ENCODE assay signal across 15 mouse cellular contexts in the genomic region with DNA sequence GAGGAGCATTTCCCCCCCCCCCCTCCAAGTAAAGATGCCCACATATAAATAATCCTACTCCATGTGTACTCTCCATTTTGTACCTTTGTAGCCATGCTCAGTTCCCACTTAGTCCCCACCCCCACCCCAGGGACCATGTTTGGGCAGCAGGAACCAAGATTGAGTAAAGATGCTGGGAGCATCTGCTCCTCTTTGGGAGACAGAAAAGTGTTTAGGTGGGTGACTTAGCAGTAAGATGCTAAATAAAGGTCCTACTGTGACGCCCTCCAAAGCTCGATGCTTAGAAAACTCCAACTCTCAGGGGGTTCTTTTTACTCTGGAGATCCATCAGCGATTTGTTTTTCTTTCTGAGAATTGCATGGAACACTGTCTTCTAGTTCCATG.
DNase-seq lines count a peak whose midpoint lies in the region; ATAC-seq and TF ChIP-seq lines count a peak whose summit lies in the region.
"Had no signal": no experiment of that assay in that cellular context is flagged by ENCODE, and none has a peak within 500 bp of the region (broad histone marks: within the 10 kb centered on the region; RNA-seq: fewer than 3 reads in every experiment).

No protein-coding gene starts in this region.

- peak overlapping the region; percentile 62 for H3K4me2 ChIP-seq in heart, postnatal 0 days (ENCODE audit: low read depth, low read length)
- H3K4me2 ChIP-seq: forebrain, embryonic 12.5 days; hindbrain, embryonic 12.5 days; kidney, embryonic 15.5 days; limb, embryonic 15.5 days; midbrain, embryonic 13.5 days; neural tube, embryonic 12.5 days had no signal

- H3K27ac ChIP-seq in heart, embryonic 10.5 days, result peak overlapping the region; percentile 69; the same call in 1 of the 2 replicates
- peak overlapping the region; percentile 94 for H3K27ac ChIP-seq in heart, postnatal 0 days (ENCODE audit: low read depth)
- H3K27ac ChIP-seq: forebrain, embryonic 12.5 days; hindbrain, embryonic 12.5 days; kidney, embryonic 15.5 days; limb, embryonic 15.5 days; midbrain, embryonic 13.5 days; neural tube, embryonic 12.5 days; stomach, embryonic 15.5 days had no signal

- H3K9ac ChIP-seq in heart, postnatal 0 days (replicated peaks; ENCODE audit: low read depth, low read length), result no peak overlapping the region
- H3K9ac ChIP-seq: forebrain, embryonic 12.5 days; hindbrain, embryonic 12.5 days; kidney, embryonic 15.5 days; limb, embryonic 15.5 days; midbrain, embryonic 13.5 days; neural tube, embryonic 12.5 days; stomach, embryonic 15.5 days had no signal

- no peak; the same call in 1 of the 2 replicates for ATAC-seq in heart, postnatal 0 days (ENCODE audit: insufficient read depth, low read depth)
- 0 out of 2 replicates have a peak, but pooled peaks have one; percentile 0 for ATAC-seq in megakaryocyte progenitor cell, adult 5-6 weeks (replicated peaks; ENCODE audit: poor library complexity)
- ATAC-seq: midbrain, embryonic 13.5 days had no signal

- peak overlapping the region; percentile 8; the same call in 1 of the 2 replicates for H3K4me3 ChIP-seq in heart, embryonic 10.5 days
- H3K4me3 ChIP-seq in heart, postnatal 0 days (ENCODE audit: low read depth, low read length), result 0 out of 2 replicates have a peak overlapping the region, but pooled peaks have one; percentile 26
- H3K4me3 ChIP-seq: forebrain, embryonic 12.5 days; hindbrain, embryonic 12.5 days; kidney, embryonic 15.5 days; limb, embryonic 15.5 days; midbrain, embryonic 13.5 days; neural tube, embryonic 12.5 days; stomach, embryonic 15.5 days had no signal

- no peaks in the 10 kb centered on the region for H3K9me3 ChIP-seq in heart, embryonic 10.5 days
- no peaks in the 10 kb centered on the region for H3K9me3 ChIP-seq in heart, postnatal 0 days (replicated peaks; ENCODE audit: control insufficient read depth, low read length)
- H3K9me3 ChIP-seq: forebrain, embryonic 12.5 days; hindbrain, embryonic 12.5 days; kidney, embryonic 15.5 days; limb, embryonic 15.5 days; midbrain, embryonic 13.5 days; neural tube, embryonic 12.5 days; stomach, embryonic 15.5 days had no signal

- no peak for DNase-seq in heart, embryonic 10.5 days (ENCODE audit: low spot score)
- no peak for DNase-seq in heart, postnatal 10 days
- DNase-seq in heart, postnatal 0 days (ENCODE audit: low spot score), result no peak
- DNase-seq in heart, postnatal 25 days (ENCODE audit: low spot score), result no peak
- DNase-seq in brain, adult 2 months (ENCODE audit: low read depth, low spot score), result peak; percentile 88
- DNase-seq in embryo, embryonic 10.5 days (ENCODE audit: low spot score), result no peak
- DNase-seq: kidney, postnatal 4 days had no signal

- intact Hi-C loops in heart, postnatal 10 days (cut with DNase I), result loop anchor here (5.0 kb wide), 1 partner anchor 71 kb away; no protein-coding TSS in a partner anchor
- intact Hi-C loops in heart, postnatal 25 days (cut with DNase I), result no loop called here

- H3K27me3 ChIP-seq in heart, embryonic 10.5 days (ENCODE audit: insufficient read depth, poor library complexity, severe bottlenecking), result no peaks in the 10 kb centered on the region
- H3K27me3 ChIP-seq in heart, postnatal 0 days (ENCODE audit: control insufficient read depth, insufficient read depth, low read length), result no peaks in the 10 kb centered on the region
- H3K27me3 ChIP-seq: forebrain, embryonic 12.5 days; hindbrain, embryonic 12.5 days; kidney, embryonic 15.5 days; limb, embryonic 15.5 days; midbrain, embryonic 13.5 days; neural tube, embryonic 12.5 days; stomach, embryonic 15.5 days had no signal

- WGBS in heart, embryonic 10.5 days, result 86% methylated on average over 3 of the region's 3 CpGs
- 81% methylated on average over 3 of the region's 3 CpGs for WGBS in heart, postnatal 0 days

- no peak for TF ChIP-seq EP300 in heart, postnatal 0 days (IDR thresholded peaks at IDR 0.05; ENCODE audit: low read depth)

- no peaks in the 10 kb centered on the region for H3K36me3 ChIP-seq in heart, embryonic 10.5 days
- H3K36me3 ChIP-seq in heart, postnatal 0 days (replicated peaks; ENCODE audit: control insufficient read depth, insufficient read depth, low read length), result no peaks in the 10 kb centered on the region
- H3K36me3 ChIP-seq: forebrain, embryonic 12.5 days; hindbrain, embryonic 12.5 days; kidney, embryonic 15.5 days; limb, embryonic 15.5 days; midbrain, embryonic 13.5 days; neural tube, embryonic 12.5 days; stomach, embryonic 15.5 days had no signal

- no peak for TF ChIP-seq CTCF in heart, postnatal 0 days (IDR thresholded peaks at IDR 0.05; ENCODE audit: low read depth)

- H3K4me1 ChIP-seq in heart, embryonic 10.5 days, result peaks cover 46% of the 10 kb centered on the region
- peaks cover 57% of the 10 kb centered on the region for H3K4me1 ChIP-seq in heart, postnatal 0 days (ENCODE audit: control insufficient read depth, insufficient read depth)
- H3K4me1 ChIP-seq: forebrain, embryonic 12.5 days; hindbrain, embryonic 12.5 days; kidney, embryonic 15.5 days; limb, embryonic 15.5 days; midbrain, embryonic 13.5 days; neural tube, embryonic 12.5 days had no signal
